Mouse (Mus musculus): ENCODE measurements at regions not wholly inside any gene's neighbourhood (a gene's known extent, or its start where the extent isn't known, plus 50 kb on each side); places are given as distances from the start of the nearest gene placed in this dataset.
"Not testable (repeated sequence)": the region's sequence is repeated elsewhere in the genome, so short reads cannot be mapped to it uniquely, and the experiment has no call there.

DNA sequence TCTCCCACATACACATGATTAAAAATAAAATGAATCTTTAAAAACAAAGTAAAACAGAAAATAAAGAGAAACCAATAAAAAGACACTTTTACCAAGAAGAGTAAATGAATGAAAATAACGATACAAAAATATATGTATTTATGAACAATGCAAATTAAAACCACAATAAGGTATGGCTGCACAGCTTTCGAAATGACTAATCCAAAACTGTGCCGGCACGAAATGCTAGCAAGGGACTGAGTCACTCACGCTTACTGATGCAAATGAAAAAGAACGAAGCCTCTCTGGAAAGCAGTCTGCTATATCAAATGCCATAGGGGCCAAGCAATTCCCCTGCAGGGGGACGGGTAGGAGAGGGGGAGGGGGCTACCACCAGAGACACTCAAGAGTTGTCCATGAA, 704.0 kb downstream of the 4930447A16Rik start:
- no peak for DNase-seq (ENCODE audit: low read depth)

DNA sequence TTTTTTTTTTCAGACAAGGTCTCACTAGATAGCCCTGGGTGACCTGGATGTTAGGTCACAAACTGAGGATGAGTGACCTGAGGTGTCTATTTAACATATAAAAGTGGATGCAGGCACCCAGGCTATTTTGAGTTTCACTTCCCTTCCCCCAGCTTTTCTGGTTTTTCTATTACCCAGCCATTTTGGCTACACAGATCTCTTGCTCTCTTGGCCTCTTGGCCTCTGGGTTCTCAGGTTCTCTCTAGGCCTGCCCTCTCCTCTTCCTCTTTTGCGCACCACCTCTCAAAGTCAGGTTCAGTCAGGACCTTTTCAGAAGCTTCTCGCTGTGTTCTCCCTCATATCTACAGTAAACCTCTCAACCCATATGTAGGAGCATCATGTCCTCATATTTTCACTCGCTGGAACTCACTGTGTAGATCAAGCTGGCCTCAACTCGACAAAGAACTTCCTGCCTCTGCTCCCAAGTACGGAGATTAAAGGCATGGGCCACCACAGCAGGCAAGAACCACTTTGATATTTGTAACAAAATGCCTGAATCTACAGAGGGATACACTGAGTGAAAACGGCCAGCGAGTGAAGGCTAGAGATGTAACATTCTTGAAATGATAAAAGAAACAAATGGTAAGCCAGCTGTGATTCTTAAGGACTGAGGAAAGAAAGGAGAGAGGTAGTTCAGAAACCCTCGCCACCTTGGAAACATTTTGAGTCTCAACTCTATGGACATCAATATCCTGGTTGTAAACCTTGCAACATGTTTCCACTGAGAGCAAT, 704.7 kb downstream of the 4930447A16Rik start:
- no peak for DNase-seq (ENCODE audit: low read depth)

DNA sequence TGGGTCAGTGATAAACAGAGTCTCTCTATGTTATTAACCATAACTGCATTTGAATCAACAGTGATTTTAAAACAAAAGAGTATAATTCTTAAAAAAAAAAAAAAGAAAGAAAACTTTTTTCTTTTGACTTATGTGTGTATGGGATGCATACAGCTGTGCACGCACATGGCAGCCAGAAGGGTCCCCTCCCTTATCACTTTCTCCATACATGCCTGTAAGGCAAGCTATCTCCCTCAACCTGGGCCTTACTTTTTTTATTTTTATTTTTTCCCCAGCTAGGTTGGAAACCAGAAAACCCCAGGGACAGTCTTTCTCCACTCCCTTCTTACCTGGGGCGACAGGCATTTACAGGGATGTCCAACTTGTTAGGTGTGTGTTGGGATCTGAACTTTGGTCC, 705.3 kb downstream of the 4930447A16Rik start:
- peak; percentile 14 for DNase-seq (ENCODE audit: low read depth)

DNA sequence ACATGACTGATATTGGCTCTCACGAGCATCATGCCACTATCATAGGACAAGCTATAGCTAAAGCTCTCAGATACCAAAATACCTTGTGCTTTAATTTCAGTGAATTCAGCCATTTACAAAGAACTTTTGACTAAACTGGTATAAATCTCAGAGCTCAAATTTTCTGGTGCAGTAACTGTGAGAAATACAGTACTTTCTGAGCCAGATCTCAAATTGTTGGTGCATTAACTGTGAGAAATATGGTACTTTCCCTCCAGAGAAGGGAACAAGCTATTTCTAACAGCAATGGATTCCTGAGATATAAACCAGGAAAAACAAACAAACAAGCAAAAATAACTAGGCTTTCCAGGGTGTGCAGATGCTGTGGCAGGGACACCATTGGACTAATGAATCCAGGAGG, 714.3 kb downstream of the 4930447A16Rik start:
- no peak for DNase-seq (ENCODE audit: low read depth)

DNA sequence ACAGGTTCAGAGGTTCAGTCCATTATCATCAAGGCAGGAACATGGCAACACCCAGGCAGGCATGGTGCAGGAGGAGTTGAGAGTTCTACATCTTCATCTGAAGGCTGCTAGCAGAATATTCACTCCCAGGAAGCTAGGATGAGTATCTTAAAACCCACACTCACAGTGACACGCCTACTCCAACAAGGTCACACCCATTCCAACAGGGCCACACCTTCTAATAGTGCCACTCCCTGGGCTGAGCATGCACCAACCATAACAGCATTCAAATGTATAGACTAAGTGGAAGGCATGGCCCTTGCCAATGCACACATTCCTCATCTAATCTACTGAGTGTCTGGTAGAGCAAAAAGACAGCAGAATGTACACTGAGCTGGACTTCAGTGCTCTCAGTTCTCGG, 718.1 kb downstream of the 4930447A16Rik start:
- DNase-seq (ENCODE audit: low read depth) = peak; percentile 21

DNA sequence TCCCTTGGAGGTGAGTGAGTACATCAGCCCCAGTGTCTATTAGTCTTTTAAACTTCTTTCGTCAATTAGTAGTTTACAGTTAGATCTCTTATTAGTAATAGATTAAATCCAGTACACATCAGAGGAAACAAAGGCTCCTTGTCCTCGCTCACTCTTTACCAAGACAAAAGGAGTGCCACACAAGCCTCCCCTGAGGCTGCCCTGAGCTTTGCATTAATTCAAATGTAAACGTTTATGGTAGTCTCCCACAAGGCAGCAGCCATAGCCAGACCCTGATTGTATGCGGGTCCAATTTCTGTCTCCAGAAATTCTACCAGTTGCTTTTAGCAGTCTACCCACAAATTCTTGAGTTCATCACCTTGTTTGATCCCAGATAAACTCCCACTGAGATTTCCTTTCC, 726.3 kb downstream of the 4930447A16Rik start:
- no peak for DNase-seq (ENCODE audit: low read depth)

DNA sequence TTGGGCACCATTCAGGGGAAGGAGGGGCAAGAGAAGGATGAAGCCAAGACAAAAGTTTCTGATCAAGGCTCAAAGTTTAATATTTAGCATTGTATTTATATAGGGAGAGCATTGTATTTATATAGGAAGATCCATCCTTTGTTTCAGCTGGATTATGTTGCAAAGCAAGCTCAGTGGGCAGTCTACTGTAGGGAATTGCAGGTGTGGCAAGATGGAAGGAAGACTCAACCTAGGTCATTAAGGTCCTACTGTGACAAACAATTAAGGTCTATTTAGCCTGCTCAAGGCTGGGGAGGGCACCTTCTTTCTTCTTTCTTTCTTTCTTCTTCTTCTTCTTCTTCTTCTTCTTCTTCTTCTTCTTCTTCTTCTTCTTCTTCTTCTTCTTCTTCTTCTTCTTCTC, 728.5 kb downstream of the 4930447A16Rik start:
- DNase-seq (ENCODE audit: low read depth) = not testable (repeated sequence)

DNA sequence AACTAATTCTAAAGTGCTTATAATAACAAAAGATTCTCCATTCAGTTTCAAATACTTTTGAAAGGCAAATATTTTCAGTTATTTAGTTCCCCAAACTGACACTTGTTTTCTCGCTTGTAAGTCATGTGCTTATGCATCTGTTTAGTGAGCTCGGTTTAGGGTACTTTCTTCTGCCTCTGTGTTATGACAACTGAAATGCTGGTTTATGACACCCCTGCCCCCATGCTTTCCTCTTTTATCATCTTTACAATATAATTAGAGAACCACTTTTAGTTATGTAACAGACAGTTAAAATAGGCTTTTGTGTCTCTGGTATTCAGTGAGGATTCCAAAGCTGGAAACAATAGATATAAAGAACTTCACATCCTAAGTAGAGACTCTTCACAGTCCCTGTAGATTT, 733.8 kb downstream of the 4930447A16Rik start:
- DNase-seq (ENCODE audit: low read depth) = no peak

DNA sequence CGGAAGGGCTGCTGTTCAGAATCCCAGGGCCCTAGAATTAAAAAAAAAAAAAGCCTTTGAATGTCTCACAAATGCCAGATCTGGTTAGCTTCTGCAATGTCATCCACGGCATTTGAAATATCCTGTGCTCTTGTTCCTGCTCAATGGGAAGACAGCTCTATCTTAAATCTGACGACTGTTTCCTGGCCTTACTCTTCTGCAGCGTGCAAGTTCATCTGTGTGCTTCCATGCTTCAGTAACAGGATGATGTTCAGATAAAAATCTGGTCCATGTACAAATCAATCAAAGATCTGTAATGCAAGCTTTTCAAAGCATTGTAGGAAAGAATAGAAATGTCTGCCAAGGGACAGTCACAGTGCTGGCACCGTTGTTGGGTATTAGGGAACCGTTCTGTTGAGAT, 738.4 kb downstream of the 4930447A16Rik start:
- DNase-seq (ENCODE audit: low read depth) = no peak

DNA sequence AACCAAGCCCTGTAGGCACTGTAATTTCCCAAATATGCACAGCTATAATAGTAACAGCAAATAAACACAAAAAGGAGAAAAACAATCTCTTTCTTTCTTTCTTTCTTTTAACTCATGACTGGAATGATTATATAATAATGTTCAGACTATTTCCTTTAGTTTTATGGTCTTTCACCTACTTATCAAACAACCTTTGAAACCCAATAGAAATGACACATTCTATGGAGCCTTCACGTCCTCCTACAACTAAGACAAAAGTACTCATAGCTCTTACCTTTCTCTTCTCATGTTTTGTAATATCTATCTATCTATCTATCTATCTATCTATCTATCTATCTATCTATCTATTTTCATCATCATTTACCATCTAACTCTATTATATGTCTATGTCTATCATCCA, 739.5 kb downstream of the 4930447A16Rik start:
- no peak for DNase-seq (ENCODE audit: low read depth)

DNA sequence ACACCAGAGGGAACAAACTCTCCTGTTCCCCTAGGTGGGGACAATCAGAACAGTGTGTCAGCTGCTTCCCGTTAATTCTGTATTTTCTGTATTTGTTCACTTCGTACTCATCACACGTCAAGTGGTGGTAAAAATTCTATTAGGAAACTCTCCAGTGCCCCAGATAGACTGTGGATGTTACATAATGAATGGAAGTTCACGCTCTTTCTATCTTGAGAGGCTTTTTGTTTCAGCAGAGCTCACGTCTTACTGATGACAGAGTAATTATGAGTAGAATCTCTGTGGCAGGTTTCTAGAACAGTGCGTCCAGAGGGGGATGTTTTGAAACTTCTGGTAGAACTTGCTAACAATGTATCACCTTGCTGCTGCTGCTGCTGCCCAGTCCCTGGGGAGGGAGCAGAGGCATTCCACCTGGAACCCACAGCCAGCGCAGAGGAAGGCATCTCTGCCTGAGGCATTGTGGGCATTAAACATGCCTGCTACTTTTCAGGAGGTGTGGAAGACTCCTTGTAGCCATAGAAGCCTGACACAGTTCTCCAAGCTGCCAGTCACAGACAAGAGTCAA, 740.6 kb downstream of the 4930447A16Rik start:
- no peak for DNase-seq (ENCODE audit: low read depth)

DNA sequence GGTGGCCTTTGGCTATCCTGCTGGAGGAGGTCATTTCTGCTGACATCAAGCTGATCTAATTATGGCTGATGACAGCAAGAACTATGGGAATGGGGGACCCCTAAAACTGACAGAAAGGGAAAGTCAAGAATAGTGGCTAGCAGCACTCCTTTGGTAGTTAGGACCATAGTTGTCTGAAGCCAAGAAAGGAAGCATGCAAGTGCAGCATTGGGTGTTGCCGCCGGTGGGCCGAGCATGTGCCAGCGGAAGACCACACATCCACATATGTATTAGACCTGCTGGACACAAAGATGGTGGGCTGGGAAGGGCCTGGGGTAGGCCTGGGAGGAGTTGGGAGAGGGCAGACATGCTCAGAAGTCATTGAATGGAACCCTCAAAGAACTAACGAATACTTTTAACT, 741.1 kb downstream of the 4930447A16Rik start:
- DNase-seq (ENCODE audit: low read depth) = no peak

DNA sequence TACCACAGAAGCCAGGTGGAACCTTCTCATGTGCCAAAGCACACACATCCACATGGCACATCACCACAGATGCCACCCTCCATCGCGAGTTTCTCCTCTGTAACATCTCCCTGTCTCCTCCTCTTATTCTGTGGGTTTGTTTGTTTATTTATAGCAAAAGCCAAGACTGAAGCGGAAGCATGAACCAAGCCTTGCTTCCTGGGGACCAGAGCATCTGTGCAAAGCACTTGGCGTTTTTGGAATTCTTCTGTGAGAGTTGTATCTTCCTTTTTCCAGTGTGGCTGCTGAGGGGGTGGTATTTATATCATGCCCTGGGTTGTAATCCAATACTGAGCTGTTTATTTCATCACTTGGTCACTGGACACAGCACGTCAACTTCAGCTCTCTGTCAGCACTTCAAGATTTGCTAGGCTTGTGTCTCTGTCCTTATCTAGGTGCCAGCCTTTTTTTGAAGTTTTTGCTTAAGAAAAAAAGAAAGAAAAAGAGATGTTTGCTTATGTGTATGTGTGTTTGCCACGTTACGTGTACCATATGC, 742.3 kb downstream of the 4930447A16Rik start:
- no peak for DNase-seq (ENCODE audit: low read depth)

DNA sequence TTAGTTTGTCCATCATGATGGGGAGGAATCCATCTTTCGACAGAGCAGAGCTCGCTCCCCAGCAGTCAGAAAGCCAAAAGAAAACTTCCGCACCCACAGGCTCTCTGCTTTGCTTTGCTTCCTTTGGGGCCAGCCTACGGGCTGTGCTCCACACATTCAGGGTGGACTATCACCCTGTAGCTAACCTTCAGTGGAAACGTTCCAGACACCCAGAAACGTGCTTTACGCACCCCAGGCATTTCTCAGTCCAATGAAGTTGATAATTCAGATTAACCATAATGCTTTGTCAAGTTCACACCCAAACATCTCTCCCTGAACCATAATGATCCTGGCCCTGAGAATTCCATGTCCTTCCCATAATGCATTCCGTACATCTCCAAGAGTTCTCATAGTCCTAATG, 743.8 kb downstream of the 4930447A16Rik start:
- DNase-seq (ENCODE audit: low read depth) = no peak

Measured in c-Kit-positive CD71-positive TER-119-negative erythroid progenitor cells, embryonic 14.5 days (primary cell).